Mouse (Mus musculus) cortical plate, adult 2 months (tissue): ENCODE measurements at regions not wholly inside any gene's neighbourhood (a gene's known extent, or its start where the extent isn't known, plus 50 kb on each side); places are given as distances from the start of the nearest gene placed in this dataset.

Experiments
- CTCF ChIP-seq: fragments of 200-500 bp; IDR thresholded peaks from 2 replicates; pipeline ENCODE4 v1.5.1; 2011; ENCODE audit warnings: mild to moderate bottlenecking, control low read depth, low read length; ENCODE audit not compliant: insufficient read depth; ENCODE audit errors: extremely low read depth
- POLR2A ChIP-seq: fragments of 200-500 bp; IDR thresholded peaks from 2 replicates; pipeline ENCODE4 v1.6.1; 2011; ENCODE audit warnings: mild to moderate bottlenecking, low read length, control low read depth; ENCODE audit not compliant: insufficient read depth; ENCODE audit errors: extremely low read depth

DNA sequence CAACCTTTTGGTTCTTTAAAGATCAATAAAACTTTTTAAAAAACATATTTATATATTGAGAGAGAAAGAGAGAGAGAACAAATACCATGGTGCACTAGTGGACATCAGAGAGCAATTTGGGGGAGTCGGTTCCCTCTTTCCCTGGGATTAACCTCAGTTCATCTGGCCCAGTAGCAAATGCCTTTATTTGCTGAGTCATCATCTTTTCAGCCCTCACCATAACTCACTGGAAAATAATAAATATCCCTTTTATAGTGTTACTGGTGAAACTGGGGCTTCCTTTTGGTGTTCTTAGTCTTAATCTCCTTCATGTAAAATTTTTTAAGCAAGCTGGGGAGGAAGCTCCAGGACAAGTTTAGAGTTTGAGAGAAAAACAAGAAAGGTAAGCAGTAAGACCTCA, 105.3 kb upstream of the Arg1 start:
- TF ChIP-seq CTCF, result no peak
- TF ChIP-seq POLR2A, result no peak
